ENCODE assay signal across 22 mouse cellular contexts in genomic region chr5:37088342-37089108, GRCm38 (mm10). TPM values are rescaled to one million over a fixed set of nuclear protein-coding genes. Genes with fewer than 3 reads are reported as not detected.
A peak's percentile ranks its signal among the peaks of the same experiment; 100 is the strongest.
DNase-seq lines count a peak whose midpoint lies in the region; ATAC-seq and TF ChIP-seq lines count a peak whose summit lies in the region.
"Had no signal": no experiment of that assay in that cellular context is flagged by ENCODE, and none has a peak within 500 bp of the region (broad histone marks: within the 10 kb centered on the region; RNA-seq: fewer than 3 reads in every experiment).

No protein-coding gene starts in this region.

- no peak overlapping the region for H3K4me2 ChIP-seq in CH12.LX (ENCODE audit: insufficient read depth, low read depth, poor library complexity, severe bottlenecking)
- no peak overlapping the region for H3K4me2 ChIP-seq in intestine, postnatal 0 days (replicated peaks; ENCODE audit: low read depth)
- H3K4me2 ChIP-seq in stomach, embryonic 15.5 days, result no peak overlapping the region
- H3K4me2 ChIP-seq: forebrain, embryonic 15.5 days; midbrain, embryonic 12.5 days; neural tube, embryonic 12.5 days had no signal

- H3K27me3 ChIP-seq in CH12.LX (replicated peaks), result no peaks in the 10 kb centered on the region
- H3K27me3 ChIP-seq in intestine, postnatal 0 days (replicated peaks; ENCODE audit: control insufficient read depth, insufficient read depth, low read length), result no peaks in the 10 kb centered on the region
- peaks cover 19% of the 10 kb centered on the region for H3K27me3 ChIP-seq in stomach, embryonic 15.5 days (replicated peaks)

- WGBS in intestine, postnatal 0 days, result 29% methylated on average over 1 of the region's 1 CpGs
- 26% methylated on average over 1 of the region's 1 CpGs for WGBS in stomach, embryonic 15.5 days
- WGBS in lung, adult 2 months, result 48% methylated on average over 1 of the region's 1 CpGs

- TF ChIP-seq RAD21 in CH12.LX (IDR thresholded peaks at IDR 0.05; ENCODE audit: low read depth, low read length), result no peak

- in situ Hi-C loops in CH12.LX (cut with MboI; ENCODE audit: low pct_ligation_motif_present, low pct_unique_long_range_greater_than_20kb, low sequenced_read_pairs), result no loop called here

- peaks cover 0 to 2% of the 10 kb centered on the region in 2 experiments for H3K36me3 ChIP-seq in CH12.LX (replicated peaks in 1 of 2; ENCODE audit: control insufficient read depth in 1 of 2, insufficient read depth in 1 of 2, low read length in 1 of 2)
- no peaks in the 10 kb centered on the region; the same call in 1 of the 2 replicates for H3K36me3 ChIP-seq in intestine, postnatal 0 days (ENCODE audit: control insufficient read depth, insufficient read depth)
- H3K36me3 ChIP-seq in stomach, embryonic 15.5 days, result no peaks in the 10 kb centered on the region
- H3K36me3 ChIP-seq: midbrain, embryonic 12.5 days; neural tube, embryonic 12.5 days had no signal

- no peak for TF ChIP-seq POLR2A in CH12.LX (IDR thresholded peaks at IDR 0.05; ENCODE audit: low read depth, low read length)
- TF ChIP-seq POLR2A in lung, adult 2 months (IDR thresholded peaks at IDR 0.05; ENCODE audit: borderline replicate concordance, extremely low read depth, low read depth, low read length), result no peak

- TF ChIP-seq EP300 in CH12.LX (IDR thresholded peaks at IDR 0.05; ENCODE audit: low read length), result no peak

- no peak overlapping the region for H3K27ac ChIP-seq in CH12.LX (ENCODE audit: insufficient read depth, low read depth)
- H3K27ac ChIP-seq in intestine, postnatal 0 days (ENCODE audit: low read depth, low read length), result peak overlapping the region; percentile 15
- peak overlapping the region; percentile 40 for H3K27ac ChIP-seq in stomach, embryonic 15.5 days
- H3K27ac ChIP-seq: forebrain, embryonic 15.5 days; kidney, postnatal 0 days; layer of hippocampus, adult 2 months; midbrain, embryonic 12.5 days; neural tube, embryonic 12.5 days had no signal

- H3K9me3 ChIP-seq in CH12.LX (replicated peaks; ENCODE audit: low read length), result no peaks in the 10 kb centered on the region
- no peaks in the 10 kb centered on the region for H3K9me3 ChIP-seq in intestine, postnatal 0 days (ENCODE audit: control insufficient read depth)
- no peaks in the 10 kb centered on the region for H3K9me3 ChIP-seq in stomach, embryonic 15.5 days
- H3K9me3 ChIP-seq: forebrain, embryonic 15.5 days; midbrain, embryonic 12.5 days; neural tube, embryonic 12.5 days had no signal

- DNase-seq in CH12.LX (ENCODE audit: extremely low read depth) (peak; percentile 66), NIH3T3 (ENCODE audit: low read depth) (peak; percentile 6)
- DNase-seq in lung, adult 2 months, result no peak
- DNase-seq in cerebellum, postnatal 36 days, result no peak
- DNase-seq in layer of hippocampus, adult 8-10 months (ENCODE audit: low spot score in 2 of 2), result no peak
- DNase-seq: adrenal gland, postnatal 10 days; cerebellum, adult 9-10 months; gastrocnemius, postnatal 36 days; left cerebral cortex, postnatal 4 days; liver; lung, postnatal 10 days; thymus, adult 2 months had no signal

- H3K4me1 ChIP-seq in CH12.LX (ENCODE audit: control insufficient read depth in 1 of 2, insufficient read depth in 2 of 2), result peaks cover 0 to 52% of the 10 kb centered on the region in 2 experiments; a peak in 3 of 4 replicates
- no peaks in the 10 kb centered on the region for H3K4me1 ChIP-seq in intestine, postnatal 0 days (replicated peaks; ENCODE audit: control insufficient read depth, insufficient read depth, low read length)
- H3K4me1 ChIP-seq in stomach, embryonic 15.5 days, result 0 out of 2 replicates have a peak, but pooled peaks cover 4% of the 10 kb centered on the region
- no peaks in the 10 kb centered on the region for H3K4me1 ChIP-seq in lung, adult 2 months (ENCODE audit: control insufficient read depth, insufficient read depth, low read length)

- H3K4me3 ChIP-seq in CH12.LX (replicated peaks in 1 of 3; ENCODE audit: low read depth in 2 of 3, low read length in 2 of 3, poor library complexity in 1 of 3), result no peak overlapping the region
- H3K4me3 ChIP-seq in intestine, postnatal 0 days (ENCODE audit: low read depth, low read length), result no peak overlapping the region
- H3K4me3 ChIP-seq in stomach, embryonic 15.5 days (replicated peaks), result no peak overlapping the region
- H3K4me3 ChIP-seq in lung, adult 2 months (replicated peaks; ENCODE audit: extremely low read depth, low read depth, low read length), result no peak overlapping the region
- H3K4me3 ChIP-seq: forebrain, embryonic 15.5 days; layer of hippocampus, adult 2 months; midbrain, embryonic 12.5 days; neural tube, embryonic 12.5 days had no signal

- H3K79me2 ChIP-seq in CH12.LX (replicated peaks; ENCODE audit: control insufficient read depth, extremely low read depth, insufficient read depth, poor library complexity, severe bottlenecking), result no peaks in the 10 kb centered on the region

- dilution Hi-C loops in CH12.LX (cut with MboI; ENCODE audit: extremely low pct_ligation_motif_present, extremely low pct_unique_long_range_greater_than_20kb, low sequenced_read_pairs), result no loop called here

- ATAC-seq in intestine, postnatal 0 days, result peak; percentile 83
- ATAC-seq in stomach, embryonic 15.5 days (ENCODE audit: insufficient read depth, low FRiP score, low read depth), result peak; percentile 45
- ATAC-seq: forebrain, embryonic 15.5 days had no signal

- TF ChIP-seq CTCF in CH12.LX (conservative IDR thresholded peaks at IDR 0.05 in 1 of 2, IDR thresholded peaks at IDR 0.05 in 1 of 2; ENCODE audit: low read depth in 2 of 2, low read length in 2 of 2), result no peak
- no peak for TF ChIP-seq CTCF in intestine, postnatal 0 days (IDR thresholded peaks at IDR 0.05; ENCODE audit: low read depth)
- TF ChIP-seq CTCF in lung, adult 2 months (IDR thresholded peaks at IDR 0.05; ENCODE audit: insufficient read depth, low read length), result no peak

- no peak overlapping the region for H3K9ac ChIP-seq in CH12.LX (ENCODE audit: insufficient read depth, low read depth)
- H3K9ac ChIP-seq in intestine, postnatal 0 days (ENCODE audit: low read depth, low read length), result no peak overlapping the region
- no peak overlapping the region for H3K9ac ChIP-seq in stomach, embryonic 15.5 days
- H3K9ac ChIP-seq: forebrain, embryonic 15.5 days; midbrain, embryonic 12.5 days; neural tube, embryonic 12.5 days had no signal

TF ChIP-seq in CH12.LX, 34 proteins besides CTCF, POLR2A, EP300 and RAD21:
- no peak for TF ChIP-seq SMC3 (IDR thresholded peaks at IDR 0.05; ENCODE audit: low read depth, low read length)
- 0 out of 2 replicates have a peak, but pooled peaks have one; percentile 36 for TF ChIP-seq MAZ (IDR thresholded peaks at IDR 0.05; ENCODE audit: low read depth, low read length)
- TF ChIP-seq POLR2AphosphoS2 (IDR thresholded peaks at IDR 0.05; ENCODE audit: low read depth, low read length), result no peak
- no peak for TF ChIP-seq UBTF (IDR thresholded peaks at IDR 0.05; ENCODE audit: low read depth, low read length)
- no peak for TF ChIP-seq NELFE (IDR thresholded peaks at IDR 0.05; ENCODE audit: low read depth, low read length)

RNA-seq across cellular contexts. Expression of gene Gm1043, which starts 3.4 kb away (rescaled TPM):
- total RNA-seq in CH12.LX (2012; rRNA removed) (not detected in 2 replicates), CH12.LX (2014; rRNA removed) (not detected in 2 replicates)
- not detected in 2 replicates for polyA plus RNA-seq in CH12.LX (2012; ENCODE audit: insufficient read length, low read depth)
- 0.03 TPM in 1 of 2 replicates, not detected in the other for polyA plus RNA-seq in intestine, postnatal 0 days (2015; fragmentation: Nextera tagmentation; extraction: Ambion mirVana)
- polyA plus RNA-seq in stomach, embryonic 15.5 days (2015; fragmentation: Nextera tagmentation; extraction: Ambion mirVana), result 0.04 and 0.10 TPM in 2 replicates
- polyA plus RNA-seq in lung, adult 2 months (2012; rRNA removed), result 0.28 and 0.38 TPM in 2 replicates
- 10 to 100 TPM; 22.4 to 42.6 (median 30.3) TPM for total RNA-seq in layer of hippocampus, adult 8-10 months (2022)
- total RNA-seq: gastrocnemius, postnatal 36 days; megakaryocyte progenitor cell, adult 5-6 weeks had no signal
- polyA plus RNA-seq: heart, embryonic 16.5 days; kidney, postnatal 0 days; liver, embryonic 16.5 days had no signal

Comparison
In these comparisons a context has a peak if more than half of its experiments do, and no peak if none do; other contexts are left out.
1. DNase-seq: peak in CH12.LX (single experiment) and NIH3T3 (single experiment); none in lung, adult 2 months (single experiment), cerebellum, postnatal 36 days (0 of 2) and layer of hippocampus, adult 8-10 months (0 of 2).